ENCODE assay signal across 14 mouse cellular contexts in genomic region chr5:146834959-146835358, GRCm38 (mm10). TPM values are rescaled to one million over a fixed set of nuclear protein-coding genes. Genes with fewer than 3 reads are reported as not detected.
DNase-seq lines count a peak whose midpoint lies in the region; ATAC-seq and TF ChIP-seq lines count a peak whose summit lies in the region.
"Had no signal": no experiment of that assay in that cellular context is flagged by ENCODE, and none has a peak within 500 bp of the region (broad histone marks: within the 10 kb centered on the region; RNA-seq: fewer than 3 reads in every experiment).

No protein-coding gene starts in this region.

- no peaks in the 10 kb centered on the region for H3K9me3 ChIP-seq in heart, embryonic 16.5 days (replicated peaks; ENCODE audit: control insufficient read depth, low read length)
- H3K9me3 ChIP-seq in liver, embryonic 11.5 days (ENCODE audit: control insufficient read depth, low read length) = no peaks in the 10 kb centered on the region
- no peaks in the 10 kb centered on the region for H3K9me3 ChIP-seq in E14TG2a.4 (ENCODE audit: low read length)
- H3K9me3 ChIP-seq: hindbrain, embryonic 12.5 days had no signal

- peaks cover 41% of the 10 kb centered on the region for H3K36me3 ChIP-seq in heart, embryonic 16.5 days (ENCODE audit: control insufficient read depth, insufficient read depth)
- peaks cover 39% of the 10 kb centered on the region for H3K36me3 ChIP-seq in liver, embryonic 11.5 days (ENCODE audit: control insufficient read depth, insufficient read depth, low read length)
- peaks cover 66% of the 10 kb centered on the region for H3K36me3 ChIP-seq in E14TG2a.4 (ENCODE audit: insufficient read depth, low read length)

- no peak overlapping the region for H3K9ac ChIP-seq in heart, embryonic 16.5 days (ENCODE audit: low read length)
- H3K9ac ChIP-seq in liver, embryonic 11.5 days (ENCODE audit: low read depth, low read length) = peak overlapping the region; percentile 99

- H3K4me3 ChIP-seq in heart, embryonic 16.5 days (ENCODE audit: low read length) = no peak overlapping the region
- H3K4me3 ChIP-seq in liver, embryonic 11.5 days (ENCODE audit: low read depth, low read length) = peak overlapping the region; percentile 90
- H3K4me3 ChIP-seq in E14TG2a.4 (replicated peaks; ENCODE audit: low read length) = peak overlapping the region; percentile 100
- H3K4me3 ChIP-seq: hindbrain, embryonic 12.5 days; left cerebral cortex, adult 2 months had no signal

- no peak for ATAC-seq in heart, embryonic 16.5 days (replicated peaks; ENCODE audit: extremely low read depth, insufficient read depth, low FRiP score)
- no peak for ATAC-seq in liver, embryonic 11.5 days (replicated peaks; ENCODE audit: low FRiP score)
- peak; percentile 7 for ATAC-seq in common myeloid progenitor, adult 5-6 weeks (replicated peaks; ENCODE audit: low read depth, poor library complexity, severe bottlenecking)
- no peak for ATAC-seq in megakaryocyte progenitor cell, adult 5-6 weeks (replicated peaks; ENCODE audit: poor library complexity)

- 77% methylated on average over 8 of the region's 8 CpGs for WGBS in heart, embryonic 16.5 days
- 60% methylated on average over 8 of the region's 8 CpGs for WGBS in liver, embryonic 11.5 days

- H3K4me2 ChIP-seq in heart, embryonic 16.5 days (ENCODE audit: low read depth, low read length) = no peak overlapping the region
- peak overlapping the region; percentile 88 for H3K4me2 ChIP-seq in liver, embryonic 11.5 days

- no peak for DNase-seq in heart, adult 8-10 months (ENCODE audit: low spot score)
- no peak for DNase-seq in liver, embryonic 11.5 days (ENCODE audit: low spot score)
- no peak for DNase-seq in liver
- DNase-seq in left cerebral cortex, postnatal 36 days (ENCODE audit: low spot score in 2 of 2) = no peak
- DNase-seq: cerebellum, postnatal 10 days; gastrocnemius, postnatal 25 days; kidney, adult 2 months; right cerebral cortex, postnatal 4 days had no signal

- no peaks in the 10 kb centered on the region for H3K27me3 ChIP-seq in heart, embryonic 16.5 days (ENCODE audit: control insufficient read depth, insufficient read depth, low read length)
- H3K27me3 ChIP-seq in liver, embryonic 11.5 days (replicated peaks; ENCODE audit: control insufficient read depth, insufficient read depth, low read length) = no peaks in the 10 kb centered on the region
- H3K27me3 ChIP-seq in E14TG2a.4 (ENCODE audit: insufficient read depth, low read length) = no peaks in the 10 kb centered on the region
- H3K27me3 ChIP-seq: hindbrain, embryonic 12.5 days had no signal

- TF ChIP-seq CTCF in E14TG2a.4 (conservative IDR thresholded peaks at IDR 0.05; ENCODE audit: low read length) = no peak

- intact Hi-C loops in left cerebral cortex, postnatal 36 days (cut with DNase I) = no loop called here

- peak overlapping the region; percentile 35; the same call in 1 of the 2 replicates for H3K27ac ChIP-seq in heart, embryonic 16.5 days (ENCODE audit: low read length)
- peak overlapping the region; percentile 20; the same call in 1 of the 2 replicates for H3K27ac ChIP-seq in liver, embryonic 11.5 days (ENCODE audit: low read depth, low read length)
- H3K27ac ChIP-seq: hindbrain, embryonic 12.5 days; left cerebral cortex, adult 2 months had no signal

- peaks cover 15% of the 10 kb centered on the region for H3K4me1 ChIP-seq in heart, embryonic 16.5 days (ENCODE audit: control insufficient read depth, insufficient read depth, low read length)
- H3K4me1 ChIP-seq in liver, embryonic 11.5 days (replicated peaks; ENCODE audit: control insufficient read depth, insufficient read depth, low read length) = peaks cover 10% of the 10 kb centered on the region
- H3K4me1 ChIP-seq in E14TG2a.4 (replicated peaks; ENCODE audit: low read depth, low read length) = peaks cover 72% of the 10 kb centered on the region

RNA-seq across cellular contexts. Expression of gene Rpl21, which starts 2.3 kb away (rescaled TPM):
- polyA plus RNA-seq in heart, embryonic 16.5 days (2015; fragmentation: Nextera tagmentation; extraction: Ambion mirVana) = 279 and 290 TPM in 2 replicates
- 100 to 1,000 TPM in 3 of 4 experiments, 10 to 100 TPM in 1; 76.1 to 145 (median 124) TPM for total RNA-seq in heart, adult 8-10 months (2022)
- polyA plus RNA-seq in liver, embryonic 11.5 days (2014; fragmentation: Nextera tagmentation; extraction: Ambion mirVana) = 719 and 772 TPM in 2 replicates
- total RNA-seq in common myeloid progenitor, adult 5-6 weeks (2017) = 2,931 and 3,145 TPM in 2 replicates
- total RNA-seq in megakaryocyte progenitor cell, adult 5-6 weeks (2015) = 2,785 and 2,819 TPM in 2 replicates
- 2,136 and 2,277 TPM in 2 replicates for total RNA-seq in megakaryocyte progenitor cell, adult 5-6 weeks (2017)
- total RNA-seq in left cerebral cortex, postnatal 36 days (2021) = 100 to 1,000 TPM; 164 to 189 TPM

RNA-seq across cellular contexts. Expression of gene Rasl11a, which starts 9.9 kb away (rescaled TPM):
- polyA plus RNA-seq in heart, embryonic 16.5 days (2015; fragmentation: Nextera tagmentation; extraction: Ambion mirVana) = 11.7 and 12.1 TPM in 2 replicates
- 1 to 10 TPM; 1.3 to 2.6 (median 2.0) TPM for total RNA-seq in heart, adult 8-10 months (2022)
- 4.3 and 4.9 TPM in 2 replicates for polyA plus RNA-seq in liver, embryonic 11.5 days (2014; fragmentation: Nextera tagmentation; extraction: Ambion mirVana)
- total RNA-seq in common myeloid progenitor, adult 5-6 weeks (2017) = 1.2 TPM in 2 replicates
- total RNA-seq in megakaryocyte progenitor cell, adult 5-6 weeks (2015) = 0.47 TPM in 1 of 2 replicates, not detected in the other
- total RNA-seq in megakaryocyte progenitor cell, adult 5-6 weeks (2017) = not detected in 2 replicates
- total RNA-seq in left cerebral cortex, postnatal 36 days (2021) = 1 to 10 TPM; 6.7 to 9.1 TPM

RNA-seq across cellular contexts. Expression of gene Usp12, which starts 40.2 kb away (rescaled TPM):
- 10.1 and 11.0 TPM in 2 replicates for polyA plus RNA-seq in heart, embryonic 16.5 days (2015; fragmentation: Nextera tagmentation; extraction: Ambion mirVana)
- 10 to 100 TPM; 14.7 to 18.7 (median 18.0) TPM for total RNA-seq in heart, adult 8-10 months (2022)
- 11.1 and 12.8 TPM in 2 replicates for polyA plus RNA-seq in liver, embryonic 11.5 days (2014; fragmentation: Nextera tagmentation; extraction: Ambion mirVana)
- total RNA-seq in common myeloid progenitor, adult 5-6 weeks (2017) = 35.5 and 42.5 TPM in 2 replicates
- total RNA-seq in megakaryocyte progenitor cell, adult 5-6 weeks (2015) = 14.2 and 16.4 TPM in 2 replicates
- 35.3 and 50.1 TPM in 2 replicates for total RNA-seq in megakaryocyte progenitor cell, adult 5-6 weeks (2017)
- total RNA-seq in left cerebral cortex, postnatal 36 days (2021) = 10 to 100 TPM; 56.2 to 57.8 TPM

Comparison
In these comparisons a context has a peak if more than half of its experiments do, and no peak if none do; other contexts are left out.
1. RNA of gene Rpl21, which starts 2.3 kb away (total RNA-seq): 2,931 to 3,145 TPM in common myeloid progenitor, adult 5-6 weeks and 2,136 to 2,819 TPM in megakaryocyte progenitor cell, adult 5-6 weeks; 164 to 189 TPM in left cerebral cortex, postnatal 36 days and 76.1 to 145 TPM in heart, adult 8-10 months; every median in the first group is over 10 times any median in the second.